Mouse (Mus musculus) embryonic fibroblast, embryonic 13.5 days (primary cell): ENCODE measurements at regions not wholly inside any gene's neighbourhood (a gene's known extent, or its start where the extent isn't known, plus 50 kb on each side); places are given as distances from the start of the nearest gene placed in this dataset.
"Not testable (repeated sequence)": the region's sequence is repeated elsewhere in the genome, so short reads cannot be mapped to it uniquely, and the experiment has no call there.

ENCODE experiments used
- CTCF ChIP-seq: IDR thresholded peaks from 2 replicates; pipeline ENCODE4 v1.5.1; 2011; ENCODE audit warnings: mild to moderate bottlenecking, control low read depth, low read length, moderate library complexity, borderline replicate concordance; ENCODE audit not compliant: insufficient read depth
- POLR2A ChIP-seq: IDR thresholded peaks from 2 replicates; pipeline ENCODE4 v1.6.1; 2011; ENCODE audit warnings: low read depth, mild to moderate bottlenecking, control low read depth, low read length, moderate library complexity

- not testable (repeated sequence) for TF ChIP-seq CTCF, POLR2A
These were observed 1035.0 kb downstream of the Gm10330 start for GRCm38 (mm10) chr12:22745067-22745466.
